Mouse (Mus musculus) lung, postnatal 0 days (tissue): ENCODE measurements at regions not wholly inside any gene's neighbourhood (a gene's known extent, or its start where the extent isn't known, plus 50 kb on each side); places are given as distances from the start of the nearest gene placed in this dataset.
A peak's percentile ranks its signal among the peaks of the same experiment; 100 is the strongest.

ENCODE experiments used
- ATAC-seq: fragments of 200-750 bp; cut with Nextera tagmentation; 2 replicates; pipeline ENCODE4 v1.8.0; 2017; ENCODE audit warnings: moderate library complexity
- DNase-seq: peaks from one replicate; pipeline ENCODE4 v3.0.0-alpha.2; 2016; ENCODE audit warnings: low spot score
- H3K27ac ChIP-seq: fragments of 300-500 bp; sonication (generic); 2 replicates; pipeline ENCODE4 v1.5.1; 2014; ENCODE audit warnings: antibody characterized with exemption, mild to moderate bottlenecking, low read length, mixed read lengths
- H3K27me3 ChIP-seq: fragments of 300-500 bp; sonication (generic); replicated peaks from 2 replicates; pipeline ENCODE4 v1.6.1; 2014; ENCODE audit warnings: low read length, mixed read lengths; ENCODE audit not compliant: insufficient read depth
- H3K36me3 ChIP-seq: fragments of 300-500 bp; sonication (generic); 2 replicates; pipeline ENCODE4 v1.6.1; 2014; ENCODE audit warnings: low read length, mixed read lengths; ENCODE audit not compliant: insufficient read depth
- H3K4me1 ChIP-seq: fragments of 300-500 bp; sonication (generic); 2 replicates; pipeline ENCODE4 v1.6.1; 2014; ENCODE audit warnings: antibody characterized with exemption, low read depth, low read length, mixed read lengths; ENCODE audit not compliant: insufficient read depth
- H3K4me2 ChIP-seq: fragments of 300-500 bp; sonication (generic); replicated peaks from 2 replicates; pipeline ENCODE4 v1.6.1; 2014; ENCODE audit warnings: low read depth, mild to moderate bottlenecking, low read length, moderate library complexity, mixed read lengths
- H3K4me3 ChIP-seq: fragments of 300-500 bp; sonication (generic); 2 replicates; pipeline ENCODE4 v1.5.1; 2014; ENCODE audit warnings: low read depth, low read length
- H3K9ac ChIP-seq: fragments of 300-500 bp; sonication (generic); replicated peaks from 2 replicates; pipeline ENCODE4 v1.6.1; 2014; ENCODE audit warnings: low read depth, mild to moderate bottlenecking
- H3K9me3 ChIP-seq: fragments of 300-500 bp; sonication (generic); 2 replicates; pipeline ENCODE4 v1.6.1; 2016; ENCODE audit warnings: low read length, mixed read lengths
- CTCF ChIP-seq: IDR thresholded peaks from 2 replicates; pipeline ENCODE4 v1.5.1; 2016; ENCODE audit warnings: antibody characterized with exemption, mild to moderate bottlenecking
- EP300 ChIP-seq: IDR thresholded peaks from 2 replicates; pipeline ENCODE4 v1.6.1; 2016; ENCODE audit warnings: antibody characterized with exemption, mild to moderate bottlenecking, control low read depth
- WGBS: fragments of 180-500 bp; shearing (Covaris S2); extraction: QIAGEN DNeasy Blood & Tissue Kit; methylation state at CpG from one replicate; pipeline ENCODE4 v1.1.7; 2014; 5-methylcytosine and 5-hydroxymethylcytosine counted together

GRCm38 (mm10) chr8:30940901-30941300 lies 2487.6 kb upstream of the 5930422O12Rik start:
- Histone ChIP-seq H3K4me3 (no peak overlapping the region), H3K27me3 (no peaks in the 10 kb centered on the region), H3K9ac (no peak overlapping the region), H3K4me1 (no peaks in the 10 kb centered on the region), H3K4me2 (no peak overlapping the region), H3K27ac (no peak overlapping the region), H3K36me3 (no peaks in the 10 kb centered on the region), H3K9me3 (no peaks in the 10 kb centered on the region)
- TF ChIP-seq CTCF (no peak), EP300 (no peak)
- 49% methylated on average over 4 of the region's 4 CpGs for WGBS
- DNase-seq (no peak), ATAC-seq (no peak)

- no peaks in the 10 kb centered on the region for H3K4me1 ChIP-seq
- no peaks in the 10 kb centered on the region for H3K36me3 ChIP-seq
- no peaks in the 10 kb centered on the region for H3K9me3 ChIP-seq
- DNase-seq: no peak
- H3K9ac ChIP-seq: no peak overlapping the region
- no peak for ATAC-seq
- TF ChIP-seq CTCF (no peak), EP300 (no peak)
- WGBS: 79% methylated on average over 11 of the region's 11 CpGs
- no peak overlapping the region for H3K27ac ChIP-seq
- no peaks in the 10 kb centered on the region for H3K27me3 ChIP-seq
- H3K4me2 ChIP-seq: no peak overlapping the region
- no peak overlapping the region for H3K4me3 ChIP-seq
Measured at GRCm38 (mm10) chr8:30941511-30942175, 2486.9 kb upstream of the 5930422O12Rik start.

GRCm38 (mm10) chr8:30946154-30947065 lies 2482.1 kb upstream of the 5930422O12Rik start:
- no peak overlapping the region for H3K4me2 ChIP-seq
- H3K27me3 ChIP-seq: no peaks in the 10 kb centered on the region
- ATAC-seq (no peak), DNase-seq (no peak)
- H3K9ac ChIP-seq: no peak overlapping the region
- no peaks in the 10 kb centered on the region for H3K9me3 ChIP-seq
- no peaks in the 10 kb centered on the region for H3K36me3 ChIP-seq
- no peaks in the 10 kb centered on the region for H3K4me1 ChIP-seq
- no peak overlapping the region for H3K4me3 ChIP-seq
- TF ChIP-seq CTCF (no peak), EP300 (no peak)
- WGBS: 62% methylated on average over 10 of the region's 10 CpGs
- no peak overlapping the region for H3K27ac ChIP-seq

GRCm38 (mm10) chr8:30952818-30953217 lies 2475.7 kb upstream of the 5930422O12Rik start:
- TF ChIP-seq EP300 (no peak), CTCF (no peak)
- Histone ChIP-seq H3K4me2 (no peak overlapping the region), H3K36me3 (no peaks in the 10 kb centered on the region), H3K27ac (no peak overlapping the region), H3K9me3 (no peaks in the 10 kb centered on the region), H3K27me3 (no peaks in the 10 kb centered on the region), H3K4me3 (no peak overlapping the region), H3K9ac (no peak overlapping the region), H3K4me1 (no peaks in the 10 kb centered on the region)
- no peak for DNase-seq
- ATAC-seq: no peak

- peak overlapping the region; percentile 50 for H3K4me2 ChIP-seq
- H3K27ac ChIP-seq: no peak overlapping the region
- DNase-seq (no peak), ATAC-seq (no peak)
- H3K27me3 ChIP-seq: no peaks in the 10 kb centered on the region
- H3K9me3 ChIP-seq: no peaks in the 10 kb centered on the region
- peak overlapping the region; percentile 8; the same call in 1 of the 2 replicates for H3K4me3 ChIP-seq
- H3K4me1 ChIP-seq: no peaks in the 10 kb centered on the region
- TF ChIP-seq CTCF (no peak), EP300 (no peak)
- H3K9ac ChIP-seq: no peak overlapping the region
- H3K36me3 ChIP-seq: no peaks in the 10 kb centered on the region
- WGBS: 39% methylated on average over 17 of the region's 17 CpGs
Measured at GRCm38 (mm10) chr8:30959436-30960180, 2468.9 kb upstream of the 5930422O12Rik start.

GRCm38 (mm10) chr8:30960486-30960885 lies 2468.0 kb upstream of the 5930422O12Rik start:
- ATAC-seq (no peak), DNase-seq (no peak)
- WGBS: 71% methylated on average over 8 of the region's 8 CpGs
- no peak overlapping the region for H3K27ac ChIP-seq
- no peaks in the 10 kb centered on the region for H3K27me3 ChIP-seq
- H3K4me3 ChIP-seq: no peak overlapping the region
- no peak overlapping the region for H3K9ac ChIP-seq
- H3K36me3 ChIP-seq: no peaks in the 10 kb centered on the region
- no peak overlapping the region for H3K4me2 ChIP-seq
- no peaks in the 10 kb centered on the region for H3K4me1 ChIP-seq
- no peak for TF ChIP-seq CTCF
- TF ChIP-seq EP300: no peak
- H3K9me3 ChIP-seq: no peaks in the 10 kb centered on the region
